Mouse (Mus musculus) retina, postnatal 1 day (tissue): Measurements from ENCODE around the gene Olfr1232.

Experiments
- DNase-seq: peaks from one replicate; pipeline ENCODE4 v3.0.0-alpha.2; 2012

Gene Olfr1232

DNA sequence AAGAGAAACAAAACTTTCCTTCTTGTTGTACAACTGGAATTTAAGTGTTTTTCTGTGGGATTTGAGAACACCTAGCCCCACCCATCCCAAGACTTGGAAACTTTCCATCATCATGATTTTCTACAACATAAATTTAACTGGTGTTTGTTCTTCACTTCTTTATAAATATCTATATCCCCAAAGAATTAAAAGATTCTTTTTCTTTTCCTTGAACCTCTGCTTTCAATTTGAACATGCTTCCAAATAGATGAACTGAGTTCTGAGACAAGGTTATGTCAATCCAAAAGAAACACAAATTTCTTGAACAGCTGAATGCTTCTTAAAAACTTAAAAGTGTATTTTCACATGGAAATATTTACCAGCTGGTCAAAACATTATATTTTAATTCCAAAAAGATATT lies at the start of gene Olfr1232:
TSS of gene Olfr1232 (minus strand) at position 101 of the 400 bp plus-strand sequence.
- DNase-seq: no peak

DNA sequence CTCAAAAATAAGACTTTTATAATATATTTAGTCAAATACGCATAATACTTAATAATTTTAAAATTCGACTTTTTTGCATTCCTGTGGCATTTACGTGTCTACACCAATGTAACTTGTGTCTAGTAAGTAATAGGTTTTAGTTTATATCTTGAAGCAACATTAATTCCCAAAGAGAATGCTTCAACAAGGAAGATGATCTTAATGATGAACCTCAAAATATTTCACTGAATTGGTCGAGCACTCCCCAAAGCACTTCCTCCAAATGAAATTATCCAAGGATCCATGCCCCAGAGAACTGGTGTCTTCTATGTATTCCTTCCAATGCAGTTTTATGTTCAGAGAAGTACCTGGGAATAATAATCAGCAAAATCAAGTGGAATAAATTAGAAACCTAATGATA lies 35.3 kb upstream of the Olfr1232 start, which contains the start of gene Olfr1234:
TSS of gene Olfr1234 (minus strand) at position 101 of the 400 bp plus-strand sequence.
- DNase-seq: no peak

DNA sequence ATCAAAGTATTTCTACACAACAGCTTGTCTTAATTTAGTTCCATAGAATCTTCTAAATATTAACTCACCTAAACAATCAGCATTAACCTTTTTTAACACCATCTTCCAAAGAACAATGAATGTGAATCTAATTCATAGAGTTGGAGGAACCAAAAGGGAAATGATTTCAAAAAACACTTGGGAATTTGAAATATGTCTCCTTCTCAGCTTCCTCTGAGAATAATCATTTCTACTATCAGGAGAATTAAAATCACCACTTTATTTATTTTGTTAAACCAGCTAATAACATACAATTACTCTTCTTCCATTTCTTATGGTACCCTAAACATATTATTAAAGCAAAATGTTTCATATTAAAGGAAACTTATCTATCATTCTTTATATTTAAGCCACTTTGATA lies 12.8 kb upstream of the Olfr1232 start, which contains the start of gene Olfr1233:
TSS of gene Olfr1233 (minus strand) at position 101 of the 400 bp plus-strand sequence.
- DNase-seq: no peak

DNA sequence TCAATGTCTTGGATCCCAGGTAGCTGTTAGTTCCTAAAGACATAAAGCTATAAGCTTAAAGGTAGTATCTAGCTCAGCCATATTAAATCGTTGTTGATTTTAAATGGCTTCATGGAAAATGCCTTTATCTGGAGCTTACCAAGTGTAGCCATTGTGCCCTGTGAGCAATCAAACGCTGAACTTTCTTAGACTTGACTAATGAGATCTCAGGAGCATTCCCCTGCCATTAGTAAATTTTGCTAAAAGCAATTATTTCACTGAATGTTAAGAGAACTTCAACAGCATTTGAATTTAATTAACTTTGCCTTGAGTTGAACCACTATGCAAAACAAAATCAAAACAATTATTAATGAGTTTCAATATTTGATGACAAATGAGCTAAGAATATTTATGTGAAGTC lies 22.5 kb downstream of the Olfr1232 start, which contains the start of gene Olfr1231:
TSS of gene Olfr1231 (minus strand) at position 101 of the 400 bp plus-strand sequence.
- DNase-seq: no peak

GRCm38 (mm10) chr2:89297168-89297567 lies 32.3 kb downstream of the Olfr1232 start, which contains the start of gene Olfr1230:
Gene Olfr1230 (minus strand): TSS chr2:89297268.
- DNase-seq: no peak

GRCm38 (mm10) chr2:89287914-89288313 lies 41.6 kb downstream of the Olfr1232 start, which contains the start of gene Olfr1229:
Gene Olfr1229 (minus strand): TSS chr2:89288014.
- no peak for DNase-seq
